Mouse (Mus musculus) cerebellum, adult 2 months (tissue): ENCODE data around the gene Gm20425.

Experiments used
- CTCF ChIP-seq: fragments of 200-500 bp; IDR thresholded peaks from 2 replicates; pipeline ENCODE4 v1.5.1; 2011; ENCODE audit warnings: low read depth, mild to moderate bottlenecking, control low read depth, low read length, moderate library complexity, borderline replicate concordance; ENCODE audit not compliant: insufficient read depth
- POLR2A ChIP-seq: fragments of 200-500 bp; IDR thresholded peaks from 2 replicates; pipeline ENCODE4 v1.6.1; 2011; ENCODE audit warnings: low read length, control low read depth, borderline replicate concordance; ENCODE audit not compliant: insufficient read depth

DNA sequence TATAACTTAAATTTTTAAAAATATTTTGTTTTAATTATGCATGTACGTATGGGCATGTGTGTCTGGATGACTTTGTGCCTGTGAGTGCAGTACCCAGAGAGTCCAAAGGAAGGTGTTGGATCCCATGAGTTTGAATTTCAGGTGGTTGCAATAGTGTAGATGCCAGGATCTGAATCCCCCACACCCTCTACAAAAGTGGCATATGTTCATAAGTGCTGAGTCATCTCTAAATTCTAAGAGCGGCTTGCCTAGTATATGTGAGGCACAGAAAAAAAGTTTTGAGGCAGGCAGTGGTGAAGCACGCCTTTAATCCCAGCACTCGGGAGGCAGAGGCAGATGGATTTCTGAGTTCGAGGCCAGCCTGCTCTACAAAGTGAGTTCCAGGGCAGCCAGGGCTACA, 24.3 kb downstream of the Gm20425 start:
- TF ChIP-seq CTCF, result no peak
- no peak for TF ChIP-seq POLR2A
